Mouse (Mus musculus): ENCODE measurements around the gene Cyp2d40. TPM values are rescaled to one million over a fixed set of nuclear protein-coding genes. Genes with fewer than 3 reads are reported as not detected.
"Not testable (repeated sequence)": the region's sequence is repeated elsewhere in the genome, so short reads cannot be mapped to it uniquely, and the experiment has no call there.

Cyp2d40 gene
- polyA plus RNA-seq, 1 experiment: not detected

DNA sequence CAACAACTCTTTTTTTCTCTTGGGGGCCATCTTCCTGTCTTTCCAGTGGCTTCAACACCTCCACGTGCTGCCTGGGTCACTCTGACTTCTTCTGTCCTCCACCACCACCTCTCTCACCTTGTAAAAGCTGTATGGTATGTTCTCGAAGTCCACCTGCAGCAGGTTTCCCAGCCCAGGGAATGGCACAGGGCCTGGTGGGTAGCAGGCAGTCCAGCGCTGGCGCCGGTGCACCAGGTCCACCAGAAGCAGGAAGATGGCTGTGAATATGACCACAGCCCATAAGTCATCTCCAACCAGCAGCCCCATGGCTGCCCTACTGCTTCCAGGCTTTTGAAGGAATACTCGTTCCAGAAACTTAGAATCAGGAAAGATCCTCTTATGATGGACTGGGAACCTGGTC, 29.9 kb upstream of the Cyp2d40 start:
- H3K4me3 ChIP-seq (replicated peaks; ENCODE audit: control insufficient read depth, low read depth, low read length): no peak overlapping the region
- WGBS: 71% methylated on average over 6 of the region's 6 CpGs
- H3K27ac ChIP-seq (ENCODE audit: control insufficient read depth, insufficient read depth, low read depth, low read length, poor library complexity): no peak overlapping the region

DNA sequence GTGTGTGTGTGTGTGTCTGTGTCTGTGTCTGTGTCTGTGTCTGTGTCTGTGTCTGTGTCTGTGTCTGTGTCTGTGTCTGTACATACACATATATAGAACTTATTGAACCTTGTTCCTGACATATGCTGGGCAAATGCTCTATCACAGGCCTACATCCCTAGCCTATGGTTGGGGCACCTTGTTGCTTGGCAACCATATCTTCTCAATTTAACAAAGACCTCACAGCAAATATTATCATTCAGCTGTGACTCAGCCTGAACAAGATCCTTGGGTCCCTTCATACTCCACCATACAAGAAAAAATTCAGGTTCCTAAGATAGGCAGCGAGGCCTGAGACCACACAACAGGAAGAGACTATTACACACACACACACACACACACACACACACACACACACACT, 29.5 kb upstream of the Cyp2d40 start:
- no peaks in the 10 kb centered on the region for H3K4me1 ChIP-seq (ENCODE audit: control insufficient read depth, insufficient read depth, low read length)
- 25% methylated on average over 1 of the region's 1 CpGs for WGBS
- H3K4me3 ChIP-seq (replicated peaks; ENCODE audit: control insufficient read depth, low read depth, low read length): no peak overlapping the region
- no peak overlapping the region for H3K27ac ChIP-seq (ENCODE audit: control insufficient read depth, insufficient read depth, low read depth, low read length, poor library complexity)
- no peak for TF ChIP-seq POLR2A (IDR thresholded peaks at IDR 0.05; ENCODE audit: borderline replicate concordance, control insufficient read depth, low read depth, low read length)
- TF ChIP-seq CTCF (IDR thresholded peaks at IDR 0.05; ENCODE audit: control insufficient read depth, insufficient read depth, low read length): no peak

More for the DNA sequence above, 29.9 kb upstream of the Cyp2d40 start:
- H3K4me1 ChIP-seq (ENCODE audit: control insufficient read depth, insufficient read depth, low read length): no peaks in the 10 kb centered on the region
- TF ChIP-seq CTCF (IDR thresholded peaks at IDR 0.05; ENCODE audit: control insufficient read depth, insufficient read depth, low read length) (no peak), POLR2A (IDR thresholded peaks at IDR 0.05; ENCODE audit: borderline replicate concordance, control insufficient read depth, low read depth, low read length) (no peak)

DNA sequence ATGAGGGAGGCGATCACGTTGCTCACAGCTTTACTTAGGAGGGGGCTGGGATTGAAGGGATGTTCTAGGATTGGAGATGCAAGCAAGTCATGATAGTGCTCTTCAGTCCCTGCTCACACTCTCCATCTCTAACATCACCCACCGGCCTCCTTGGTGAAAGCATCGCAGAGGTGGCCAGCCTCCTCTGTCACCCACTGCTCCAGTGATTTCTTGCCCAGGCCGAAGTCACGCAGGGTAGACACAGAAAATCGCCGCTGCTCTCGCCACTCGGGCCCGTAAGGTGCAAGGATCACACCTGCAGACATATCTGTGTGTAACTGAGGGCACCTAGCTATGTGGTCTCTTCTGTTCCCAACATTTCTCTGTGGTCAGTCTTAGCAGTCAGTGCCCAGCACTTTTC, 28.6 kb upstream of the Cyp2d40 start:
- H3K4me3 ChIP-seq (replicated peaks; ENCODE audit: control insufficient read depth, low read depth, low read length): no peak overlapping the region
- 87% methylated on average over 11 of the region's 11 CpGs for WGBS
- H3K4me1 ChIP-seq (ENCODE audit: control insufficient read depth, insufficient read depth, low read length): no peaks in the 10 kb centered on the region
- no peak overlapping the region for H3K27ac ChIP-seq (ENCODE audit: control insufficient read depth, insufficient read depth, low read depth, low read length, poor library complexity)
- TF ChIP-seq CTCF (IDR thresholded peaks at IDR 0.05; ENCODE audit: control insufficient read depth, insufficient read depth, low read length) (no peak), POLR2A (IDR thresholded peaks at IDR 0.05; ENCODE audit: borderline replicate concordance, control insufficient read depth, low read depth, low read length) (no peak)

DNA sequence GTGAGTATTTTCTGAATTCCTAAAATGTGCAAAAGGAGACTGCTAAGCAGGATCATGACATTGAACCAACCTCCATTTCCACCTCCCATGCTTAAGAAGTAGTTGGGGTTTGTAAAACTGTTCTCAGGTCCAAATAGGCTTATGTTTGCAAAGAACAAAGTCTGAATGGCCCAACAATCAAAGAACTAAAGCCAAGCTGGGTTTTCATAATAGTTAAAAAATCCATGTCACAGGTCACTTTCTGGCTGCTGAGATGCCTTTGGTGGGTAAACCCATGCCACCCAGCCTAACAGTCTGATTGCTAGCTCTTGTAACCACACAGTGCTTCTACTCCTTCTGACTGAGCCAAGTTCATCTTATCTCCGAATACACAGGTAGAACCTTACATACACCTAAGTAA, 20.6 kb upstream of the Cyp2d40 start:
- WGBS: 58% methylated on average over 1 of the region's 1 CpGs
- H3K4me3 ChIP-seq (replicated peaks; ENCODE audit: control insufficient read depth, low read depth, low read length): no peak overlapping the region
- H3K27ac ChIP-seq (ENCODE audit: control insufficient read depth, insufficient read depth, low read depth, low read length, poor library complexity): no peak overlapping the region
- no peaks in the 10 kb centered on the region for H3K4me1 ChIP-seq (ENCODE audit: control insufficient read depth, insufficient read depth, low read length)
- TF ChIP-seq POLR2A (IDR thresholded peaks at IDR 0.05; ENCODE audit: borderline replicate concordance, control insufficient read depth, low read depth, low read length) (no peak), CTCF (IDR thresholded peaks at IDR 0.05; ENCODE audit: control insufficient read depth, insufficient read depth, low read length) (no peak)

DNA sequence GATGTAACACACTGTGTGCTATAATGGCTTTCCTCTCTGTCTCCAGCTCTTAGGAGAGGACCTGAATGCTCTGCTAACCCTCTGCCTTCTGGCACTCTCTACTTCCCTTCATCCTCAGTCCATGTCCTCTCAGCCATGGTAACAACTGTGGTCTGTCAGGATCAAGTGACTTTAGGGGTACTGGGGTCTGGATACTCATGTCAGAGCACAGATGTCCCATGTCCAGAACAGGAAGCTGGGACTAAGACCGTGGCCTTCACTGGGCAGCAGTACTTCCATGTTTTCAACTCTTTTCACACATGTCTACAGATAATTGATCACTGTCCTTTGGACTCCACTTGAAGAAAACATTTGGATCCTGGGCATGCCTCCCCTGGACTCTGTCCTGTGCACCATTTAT, 19.8 kb upstream of the Cyp2d40 start:
- TF ChIP-seq POLR2A (IDR thresholded peaks at IDR 0.05; ENCODE audit: borderline replicate concordance, control insufficient read depth, low read depth, low read length) (no peak), CTCF (IDR thresholded peaks at IDR 0.05; ENCODE audit: control insufficient read depth, insufficient read depth, low read length) (no peak)
- Histone ChIP-seq H3K4me1 (ENCODE audit: control insufficient read depth, insufficient read depth, low read length) (no peaks in the 10 kb centered on the region), H3K27ac (ENCODE audit: control insufficient read depth, insufficient read depth, low read depth, low read length, poor library complexity) (no peak overlapping the region), H3K4me3 (replicated peaks; ENCODE audit: control insufficient read depth, low read depth, low read length) (no peak overlapping the region)
- 70% methylated on average over 1 of the region's 1 CpGs for WGBS

DNA sequence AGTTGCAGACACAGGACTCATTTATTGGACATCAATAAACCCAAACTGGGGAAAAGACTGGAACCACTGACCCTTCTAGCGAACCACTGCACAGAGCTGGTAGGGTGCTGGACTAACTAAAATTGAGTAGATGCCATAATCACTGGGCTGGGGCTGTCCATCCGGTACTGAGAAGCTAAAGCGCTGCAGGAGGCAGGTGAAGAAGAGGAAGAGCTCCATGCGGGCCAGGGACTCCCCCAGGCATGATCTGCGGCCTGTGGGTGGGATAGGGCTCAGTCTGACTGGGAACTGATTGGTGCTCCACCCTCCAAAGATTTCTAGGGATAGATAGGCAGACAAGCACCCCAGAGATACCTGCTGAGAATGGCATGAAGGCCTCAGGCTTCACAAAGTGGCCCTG, 13.9 kb upstream of the Cyp2d40 start:
- not testable (repeated sequence) for H3K4me3 ChIP-seq (replicated peaks; ENCODE audit: control insufficient read depth, low read depth, low read length); H3K4me1 ChIP-seq (ENCODE audit: control insufficient read depth, insufficient read depth, low read length); H3K27ac ChIP-seq (ENCODE audit: control insufficient read depth, insufficient read depth, low read depth, low read length, poor library complexity)
- 76% methylated on average over 5 of the region's 5 CpGs for WGBS

DNA sequence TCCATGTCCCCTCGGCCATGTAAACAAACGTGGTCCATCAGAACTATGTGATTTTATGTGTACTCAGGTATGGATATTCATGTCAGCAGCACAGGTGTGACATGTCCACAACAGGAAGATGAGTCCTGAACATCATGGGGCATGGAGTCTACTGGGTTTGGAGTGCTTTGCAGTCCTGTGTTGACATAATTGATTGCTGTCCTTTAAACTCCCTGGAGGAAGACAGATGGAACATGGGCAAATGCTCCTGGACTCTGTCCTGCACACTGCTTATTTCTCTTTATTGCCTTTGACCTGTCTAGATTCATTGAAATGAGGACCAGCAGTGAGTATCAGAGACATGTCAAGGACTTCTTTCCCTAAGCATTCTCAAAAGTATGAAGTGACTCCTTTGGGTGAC, 2.0 kb upstream of the Cyp2d40 start:
- H3K27ac ChIP-seq (ENCODE audit: control insufficient read depth, insufficient read depth, low read depth, low read length, poor library complexity): no peak overlapping the region
- 79% methylated on average over 2 of the region's 2 CpGs for WGBS

DNA sequence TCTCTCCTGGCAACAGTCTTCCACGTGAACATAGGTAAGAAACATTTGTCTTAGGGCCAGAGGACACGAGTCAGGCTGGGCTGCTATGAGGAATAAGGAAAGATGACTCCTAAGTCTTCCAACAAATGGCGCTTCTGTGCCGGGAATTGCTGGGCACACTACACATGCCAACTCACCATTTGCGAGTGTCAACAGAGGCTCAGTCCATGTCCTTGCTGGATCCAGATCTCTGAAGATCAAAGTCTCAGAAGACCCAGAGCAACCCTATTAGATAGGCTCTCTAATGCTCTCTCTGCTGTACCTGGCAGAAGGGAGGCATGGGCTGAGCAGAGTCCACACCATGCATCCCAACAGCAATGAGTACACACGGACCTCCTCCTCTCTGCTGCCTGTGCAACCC, 898 bp upstream of the Cyp2d40 start:
- Histone ChIP-seq H3K27ac (ENCODE audit: control insufficient read depth, insufficient read depth, low read depth, low read length, poor library complexity) (no peak overlapping the region), H3K4me3 (replicated peaks; ENCODE audit: control insufficient read depth, low read depth, low read length) (no peak overlapping the region), H3K4me1 (ENCODE audit: control insufficient read depth, insufficient read depth, low read length) (no peaks in the 10 kb centered on the region; the same call in 1 of the 2 replicates)
- TF ChIP-seq CTCF (IDR thresholded peaks at IDR 0.05; ENCODE audit: control insufficient read depth, insufficient read depth, low read length): no peak
- TF ChIP-seq POLR2A (IDR thresholded peaks at IDR 0.05; ENCODE audit: borderline replicate concordance, control insufficient read depth, low read depth, low read length): no peak
- 72% methylated on average over 6 of the region's 6 CpGs for WGBS

More for the DNA sequence above, 2.0 kb upstream of the Cyp2d40 start:
- no peak overlapping the region for H3K4me3 ChIP-seq (replicated peaks; ENCODE audit: control insufficient read depth, low read depth, low read length)
- no peak for TF ChIP-seq POLR2A (IDR thresholded peaks at IDR 0.05; ENCODE audit: borderline replicate concordance, control insufficient read depth, low read depth, low read length)
- TF ChIP-seq CTCF (IDR thresholded peaks at IDR 0.05; ENCODE audit: control insufficient read depth, insufficient read depth, low read length): no peak
- H3K4me1 ChIP-seq (ENCODE audit: control insufficient read depth, insufficient read depth, low read length): no peaks in the 10 kb centered on the region; the same call in 1 of the 2 replicates

DNA sequence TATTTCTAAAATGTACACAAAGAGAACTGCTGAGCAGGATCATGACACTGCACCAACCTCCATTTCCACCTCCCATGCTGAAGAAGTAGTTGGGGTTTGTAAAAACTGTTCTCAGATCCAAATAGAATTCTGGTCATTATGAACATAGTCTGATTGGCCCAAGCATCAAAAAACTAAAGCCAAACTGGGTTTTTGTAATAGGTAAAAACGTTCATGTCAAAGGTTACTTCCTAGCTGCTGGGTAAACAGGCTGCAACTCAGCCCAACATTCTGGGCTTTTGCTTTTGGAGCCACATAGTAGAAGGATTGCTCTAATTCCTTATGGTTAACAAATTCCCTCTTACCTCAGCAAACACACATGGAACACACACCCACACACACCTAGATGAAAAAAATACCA, 15.8 kb downstream of the Cyp2d40 start:
- TF ChIP-seq POLR2A (IDR thresholded peaks at IDR 0.05; ENCODE audit: borderline replicate concordance, control insufficient read depth, low read depth, low read length) (no peak), CTCF (IDR thresholded peaks at IDR 0.05; ENCODE audit: control insufficient read depth, insufficient read depth, low read length) (no peak)
- H3K27ac ChIP-seq (ENCODE audit: control insufficient read depth, insufficient read depth, low read depth, low read length, poor library complexity): no peak overlapping the region
- H3K4me1 ChIP-seq (ENCODE audit: control insufficient read depth, insufficient read depth, low read length): no peaks in the 10 kb centered on the region
- WGBS: 42% methylated on average over 1 of the region's 1 CpGs
- H3K4me3 ChIP-seq (replicated peaks; ENCODE audit: control insufficient read depth, low read depth, low read length): no peak overlapping the region

Data from bone marrow, adult 2 months (tissue).